Mouse (Mus musculus): ENCODE results near the gene Adad2. TPM values are rescaled to one million over a fixed set of nuclear protein-coding genes. Genes with fewer than 3 reads are reported as not detected.

Adad2 gene
- total RNA-seq, 1 experiment from 2014 or later, result not detected

Other genes starting within 250 kb of the Adad2 start
- 8.7 to 15.0 TPM (median 10.3 TPM) in 3 replicates for gene Mlycd, start 217.9 kb upstream of the Adad2 start, total RNA-seq (2017)
- gene Osgin1, start 178.6 kb upstream of the Adad2 start, total RNA-seq (2017), result 6.2 to 9.9 TPM (median 7.8 TPM) in 3 replicates
- not detected in 3 replicates for gene Necab2, start 166.0 kb upstream of the Adad2 start, total RNA-seq (2017)
- not detected in 3 replicates for gene Slc38a8, start 111.0 kb upstream of the Adad2 start, total RNA-seq (2017)
- 25.1 to 55.3 TPM (median 48.6 TPM) in 3 replicates for gene Mbtps1, start 54.0 kb upstream of the Adad2 start, total RNA-seq (2017)
- 25.5 to 34.2 TPM (median 27.4 TPM) in 3 replicates for gene Hsdl1, start 37.6 kb upstream of the Adad2 start, total RNA-seq (2017)
- 1.3 TPM in 1 of 3 replicates, not detected in the others for gene Dnaaf1, start 37.5 kb upstream of the Adad2 start, total RNA-seq (2017)
- 4.6 to 8.2 TPM (median 6.0 TPM) in 3 replicates for gene Taf1c, start 7.5 kb upstream of the Adad2 start, total RNA-seq (2017)
- gene Kcng4, start 22.9 kb downstream of the Adad2 start, total RNA-seq (2017), result not detected in 3 replicates
- not detected in 3 replicates for gene Wfdc1, start 53.6 kb downstream of the Adad2 start, total RNA-seq (2017)
- not detected in 3 replicates for gene Atp2c2, start 87.3 kb downstream of the Adad2 start, total RNA-seq (2017)
- 2.2 to 8.0 TPM (median 3.8 TPM) in 3 replicates for gene Tldc1, start 165.7 kb downstream of the Adad2 start, total RNA-seq (2017)
- gene Cotl1, start 227.8 kb downstream of the Adad2 start, total RNA-seq (2017), result 289 to 324 TPM (median 310 TPM) in 3 replicates
- 8.5 to 16.5 TPM (median 14.2 TPM) in 3 replicates for gene Klhl36, start 249.5 kb downstream of the Adad2 start, total RNA-seq (2017)